Mouse (Mus musculus) forebrain, embryonic 12.5 days (tissue): ENCODE measurements around the gene Sprr2a2. TPM values are rescaled to one million over a fixed set of nuclear protein-coding genes. Genes with fewer than 3 reads are reported as not detected.
"Not testable (repeated sequence)": the region's sequence is repeated elsewhere in the genome, so short reads cannot be mapped to it uniquely, and the experiment has no call there.

Experiments used
- ATAC-seq: fragments of 200-750 bp; cut with Nextera tagmentation; 2 replicates; pipeline ENCODE4 v1.8.0; 2017; ENCODE audit warnings: moderate TSS enrichment; ENCODE audit not compliant: low FRiP score
- H3K27ac ChIP-seq: fragments of 300-500 bp; sonication (generic); 2 replicates; pipeline ENCODE4 v1.5.1; 2016; ENCODE audit warnings: mild to moderate bottlenecking
- H3K27me3 ChIP-seq: fragments of 300-500 bp; sonication (generic); 2 replicates; pipeline ENCODE4 v1.6.1; 2016; ENCODE audit warnings: mild to moderate bottlenecking
- H3K36me3 ChIP-seq: fragments of 300-500 bp; sonication (generic); replicated peaks from 2 replicates; pipeline ENCODE4 v1.6.1; 2016; ENCODE audit warnings: mild to moderate bottlenecking
- H3K4me1 ChIP-seq: fragments of 300-500 bp; sonication (generic); 2 replicates; pipeline ENCODE4 v1.6.1; 2016
- H3K4me2 ChIP-seq: fragments of 300-500 bp; sonication (generic); 2 replicates; pipeline ENCODE4 v1.6.1; 2016; ENCODE audit warnings: mild to moderate bottlenecking, moderate library complexity
- H3K4me3 ChIP-seq: fragments of 300-500 bp; sonication (generic); replicated peaks from 2 replicates; pipeline ENCODE4 v1.5.1; 2016; ENCODE audit warnings: mild to moderate bottlenecking
- H3K9ac ChIP-seq: fragments of 300-500 bp; sonication (generic); 2 replicates; pipeline ENCODE4 v1.6.1; 2016; ENCODE audit warnings: mild to moderate bottlenecking
- H3K9me3 ChIP-seq: fragments of 300-500 bp; sonication (generic); 2 replicates; pipeline ENCODE4 v1.6.1; 2016
- WGBS: fragments of 180-500 bp; shearing (Covaris S2); methylation state at CpG from one replicate; pipeline ENCODE4 v1.1.7; 2016; 5-methylcytosine and 5-hydroxymethylcytosine counted together
- polyA plus RNA-seq: library from polyadenylated mRNA; unstranded; fragments of >200 nt; fragmentation: Nextera tagmentation; extraction: Ambion mirVana; gene quantifications from 2 replicates; pipeline ENCODE4 v1.2.1, GENCODE M21; 2016

Gene Sprr2a2
- not detected in 2 replicates for polyA plus RNA-seq

DNA sequence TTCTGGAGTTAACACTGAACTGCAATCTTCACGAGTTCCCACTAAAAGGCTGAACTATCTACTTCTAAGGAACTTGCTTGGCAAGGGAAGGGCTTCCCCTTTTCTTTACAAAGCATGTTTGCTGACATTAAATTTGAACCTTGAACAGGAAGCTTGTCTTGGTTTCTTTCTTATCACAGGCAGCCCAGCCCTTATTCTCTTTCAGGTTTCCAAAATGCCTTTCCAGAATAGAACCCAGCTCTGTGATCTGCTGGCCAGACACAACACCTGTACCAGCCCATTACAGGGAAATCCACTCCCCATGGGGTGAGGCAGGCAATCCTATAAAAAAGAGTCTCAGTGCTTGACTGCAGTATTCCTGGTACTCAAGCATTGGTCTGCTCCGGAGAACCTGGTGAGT, at the start of gene Sprr2a2, which contains the start of gene Sprr2a1:
Gene Sprr2a2, plus strand, starts transcription at position 352 of the 400 bp plus-strand sequence.
Gene Sprr2a1, plus strand, starts transcription at position 231 of the 400 bp plus-strand sequence.
- not testable (repeated sequence) for ATAC-seq, H3K4me2 ChIP-seq, H3K36me3 ChIP-seq, H3K9me3 ChIP-seq, H3K27me3 ChIP-seq, H3K4me3 ChIP-seq, H3K4me1 ChIP-seq, H3K27ac ChIP-seq, H3K9ac ChIP-seq
- WGBS, result no CpG with 5 or more reads among the region's 2 CpGs

GRCm38 (mm10) chr3:92169847-92170246, 45.9 kb upstream of the Sprr2a2 start:
- WGBS, result 94% methylated on average over 3 of the region's 3 CpGs
- Histone ChIP-seq H3K4me2 (no peak overlapping the region), H3K27ac (no peak overlapping the region), H3K9me3 (no peaks in the 10 kb centered on the region), H3K9ac (no peak overlapping the region), H3K27me3 (no peaks in the 10 kb centered on the region), H3K4me3 (no peak overlapping the region), H3K4me1 (no peaks in the 10 kb centered on the region), H3K36me3 (no peaks in the 10 kb centered on the region)
- ATAC-seq, result no peak

- no peaks in the 10 kb centered on the region for H3K36me3 ChIP-seq
- ATAC-seq, result no peak
- H3K4me1 ChIP-seq, result no peaks in the 10 kb centered on the region
- H3K4me3 ChIP-seq, result no peak overlapping the region
- WGBS, result 75% methylated on average over 1 of the region's 1 CpGs
- H3K4me2 ChIP-seq, result no peak overlapping the region
- H3K27me3 ChIP-seq, result no peaks in the 10 kb centered on the region
- H3K9ac ChIP-seq, result no peak overlapping the region
- no peak overlapping the region for H3K27ac ChIP-seq
- H3K9me3 ChIP-seq, result no peaks in the 10 kb centered on the region
Measured at GRCm38 (mm10) chr3:92176880-92177279, 38.8 kb upstream of the Sprr2a2 start.

GRCm38 (mm10) chr3:92195512-92196200, 20.1 kb upstream of the Sprr2a2 start:
- no peaks in the 10 kb centered on the region for H3K36me3 ChIP-seq
- no peaks in the 10 kb centered on the region for H3K27me3 ChIP-seq
- 93% methylated on average over 6 of the region's 6 CpGs for WGBS
- no peak overlapping the region for H3K27ac ChIP-seq
- no peaks in the 10 kb centered on the region for H3K4me1 ChIP-seq
- no peak for ATAC-seq
- H3K4me2 ChIP-seq, result no peak overlapping the region
- H3K9ac ChIP-seq, result no peak overlapping the region
- no peaks in the 10 kb centered on the region for H3K9me3 ChIP-seq
- H3K4me3 ChIP-seq, result no peak overlapping the region

DNA sequence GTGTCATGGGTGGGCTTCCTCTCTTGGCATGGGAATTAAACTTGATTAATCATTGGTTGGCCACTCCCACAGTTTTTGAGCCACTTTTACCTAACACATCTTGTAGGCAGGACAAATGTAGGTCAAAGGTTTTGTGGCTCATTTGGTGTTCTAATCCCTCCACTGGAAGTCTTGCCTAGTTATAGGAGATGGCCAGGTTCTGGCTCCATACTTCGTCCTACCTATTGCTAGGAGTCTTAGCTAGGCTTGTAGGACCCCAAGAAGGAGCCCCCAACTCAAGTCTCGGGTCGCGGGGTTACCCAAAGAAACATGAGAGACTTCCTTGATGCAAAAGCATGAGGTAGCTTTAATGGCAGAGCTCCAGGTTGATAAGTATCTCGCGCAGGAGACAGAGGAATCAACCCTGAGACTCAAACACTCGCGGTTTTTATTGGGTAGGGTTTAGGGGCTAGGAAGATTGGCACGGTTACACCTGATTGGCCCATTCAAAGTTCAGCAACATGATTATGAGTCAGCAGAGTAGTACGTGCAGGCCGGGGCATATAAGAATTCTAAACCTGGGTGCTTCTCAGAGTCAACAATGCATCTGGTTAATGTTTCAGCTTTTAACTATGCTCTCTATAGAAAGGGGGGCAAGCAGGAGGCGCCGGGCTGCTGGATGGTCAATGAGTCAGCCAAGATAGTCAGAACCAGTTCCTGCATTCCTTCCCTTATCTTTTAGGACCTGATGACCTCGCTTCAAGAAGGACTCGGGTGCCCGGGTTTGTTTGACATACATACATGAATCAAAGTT, 4.4 kb upstream of the Sprr2a2 start:
- H3K4me1 ChIP-seq, H3K27me3 ChIP-seq, H3K4me2 ChIP-seq, H3K4me3 ChIP-seq, H3K9me3 ChIP-seq, ATAC-seq, H3K27ac ChIP-seq, H3K36me3 ChIP-seq, H3K9ac ChIP-seq: not testable (repeated sequence)
- no CpG with 5 or more reads among the region's 16 CpGs for WGBS

- not testable (repeated sequence) for H3K36me3 ChIP-seq, H3K9ac ChIP-seq, H3K4me3 ChIP-seq, H3K27me3 ChIP-seq, H3K4me2 ChIP-seq, H3K27ac ChIP-seq, H3K4me1 ChIP-seq, H3K9me3 ChIP-seq, ATAC-seq
- WGBS, result no CpG with 5 or more reads among the region's 1 CpGs
Measured at GRCm38 (mm10) chr3:92212059-92212458, 3.7 kb upstream of the Sprr2a2 start.

DNA sequence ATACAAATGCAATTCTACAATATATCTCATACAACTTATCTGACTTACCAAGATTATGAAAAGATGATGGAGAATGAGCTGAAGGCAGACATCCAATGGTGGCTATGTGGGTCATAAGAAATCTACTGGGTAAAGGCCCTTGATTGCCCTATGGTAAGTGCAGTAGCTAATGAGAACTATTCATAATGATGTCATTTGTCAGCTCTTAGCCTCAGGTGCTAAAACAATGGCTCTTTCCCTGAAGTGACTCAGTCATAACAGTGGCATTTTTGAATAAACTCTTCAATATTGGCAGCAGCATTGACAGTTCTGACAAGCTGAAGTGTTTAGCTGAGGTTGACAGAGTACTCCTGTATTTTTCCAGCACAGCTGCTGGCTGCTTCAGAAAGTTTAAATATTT, 2.1 kb upstream of the Sprr2a2 start:
- not testable (repeated sequence) for ATAC-seq, H3K4me2 ChIP-seq, H3K4me1 ChIP-seq, H3K36me3 ChIP-seq, H3K27me3 ChIP-seq, H3K9ac ChIP-seq, H3K4me3 ChIP-seq, H3K27ac ChIP-seq, H3K9me3 ChIP-seq

DNA sequence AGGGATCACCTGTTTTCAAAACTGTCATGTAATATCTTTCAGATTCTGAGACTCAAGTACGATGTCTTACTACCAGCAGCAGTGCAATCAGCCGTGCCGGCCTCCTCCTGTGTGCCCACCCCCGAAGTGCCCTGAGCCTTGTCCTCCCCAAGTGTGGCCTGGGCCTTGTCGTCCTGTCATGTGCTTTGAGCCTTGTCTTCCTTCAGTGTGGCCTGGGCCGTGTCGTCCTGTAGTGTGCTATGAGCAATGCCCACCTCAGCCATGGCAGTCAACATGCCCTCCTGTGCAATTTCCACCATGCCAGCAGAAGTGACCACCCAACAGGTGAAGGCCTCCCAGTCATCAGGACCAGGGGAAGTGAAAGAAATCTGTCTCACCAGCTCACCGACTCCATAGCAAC, 3.3 kb downstream of the Sprr2a2 start:
- not testable (repeated sequence) for H3K4me2 ChIP-seq, H3K9ac ChIP-seq, H3K27me3 ChIP-seq, H3K9me3 ChIP-seq, H3K4me1 ChIP-seq, H3K27ac ChIP-seq, H3K4me3 ChIP-seq, H3K36me3 ChIP-seq
- ATAC-seq, result peak; percentile 57; the same call in 1 of the 2 replicates
- no CpG with 5 or more reads among the region's 8 CpGs for WGBS

- not testable (repeated sequence) for H3K9ac ChIP-seq, H3K4me1 ChIP-seq, H3K9me3 ChIP-seq, H3K27ac ChIP-seq, H3K36me3 ChIP-seq, H3K4me3 ChIP-seq, H3K27me3 ChIP-seq, H3K4me2 ChIP-seq
- peak; percentile 56; the same call in 1 of the 2 replicates for ATAC-seq
Measured at GRCm38 (mm10) chr3:92223708-92224107, 8.0 kb downstream of the Sprr2a2 start.

GRCm38 (mm10) chr3:92227410-92227809, 11.7 kb downstream of the Sprr2a2 start:
- ATAC-seq, H3K9me3 ChIP-seq, H3K27ac ChIP-seq, H3K4me3 ChIP-seq, H3K4me2 ChIP-seq, H3K9ac ChIP-seq, H3K27me3 ChIP-seq, H3K36me3 ChIP-seq, H3K4me1 ChIP-seq: not testable (repeated sequence)
- 83% methylated on average over 3 of the region's 3 CpGs for WGBS

DNA sequence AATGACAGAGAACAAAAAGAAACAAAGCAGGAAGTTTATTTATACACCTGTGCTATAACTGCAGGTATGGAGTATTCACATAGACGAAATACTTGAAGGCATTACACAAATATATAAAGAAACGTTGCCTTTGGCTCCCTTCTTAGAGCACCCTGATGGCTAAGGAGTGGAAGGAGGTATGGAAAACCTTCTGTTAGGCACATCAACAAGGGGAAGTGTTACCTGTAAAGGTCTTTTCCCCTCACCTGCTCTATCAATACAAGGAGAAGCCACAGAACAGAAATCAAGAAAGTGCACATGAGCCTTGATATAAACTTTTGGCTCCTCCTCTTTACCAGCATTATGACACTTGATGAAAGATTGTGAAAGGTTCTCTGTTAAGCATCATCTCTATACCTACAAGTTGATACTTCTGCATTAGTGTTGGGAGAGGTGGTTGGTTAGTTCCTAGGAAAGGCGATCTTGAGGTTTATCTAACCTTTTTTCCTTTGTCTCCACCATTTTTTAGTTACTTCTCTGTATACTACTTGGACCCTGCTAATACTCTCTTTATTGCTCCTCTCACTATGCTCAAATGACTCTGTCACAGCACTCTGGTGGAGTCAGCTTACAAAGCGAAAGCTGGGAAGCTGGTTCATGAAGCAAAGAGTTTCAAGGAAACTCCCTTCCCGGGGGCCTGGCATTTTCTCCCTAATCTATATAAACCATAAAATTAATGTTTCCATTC, 20.9 kb downstream of the Sprr2a2 start:
- peak; percentile 44; the same call in 1 of the 2 replicates for ATAC-seq
- H3K4me1 ChIP-seq, H3K27me3 ChIP-seq, H3K36me3 ChIP-seq, H3K4me2 ChIP-seq, H3K4me3 ChIP-seq, H3K9me3 ChIP-seq, H3K27ac ChIP-seq, H3K9ac ChIP-seq: not testable (repeated sequence)
- no CpG with 5 or more reads among the region's 5 CpGs for WGBS

DNA sequence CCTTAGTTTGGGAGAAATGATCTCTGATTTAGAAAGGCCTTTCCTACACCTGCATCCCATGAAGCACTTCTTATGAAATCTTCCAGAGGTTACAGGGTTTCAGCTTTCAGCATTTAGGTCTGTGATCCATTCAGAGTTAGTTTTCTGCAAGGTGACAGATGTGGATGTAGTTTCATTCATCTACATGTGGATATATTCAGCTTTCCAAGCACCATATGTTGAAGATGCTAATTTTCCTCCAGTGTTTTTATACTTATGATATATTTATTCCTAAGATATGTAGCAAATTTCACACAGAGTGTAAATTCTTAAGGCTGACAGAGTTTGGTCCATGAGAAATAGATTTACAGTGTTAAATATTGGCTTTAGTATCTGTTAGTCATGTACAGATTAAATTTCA, 23.0 kb downstream of the Sprr2a2 start:
- not testable (repeated sequence) for H3K4me3 ChIP-seq, H3K4me2 ChIP-seq, H3K9me3 ChIP-seq, H3K27ac ChIP-seq, H3K9ac ChIP-seq, H3K4me1 ChIP-seq, H3K27me3 ChIP-seq, ATAC-seq, H3K36me3 ChIP-seq
